Mouse (Mus musculus) layer of hippocampus, postnatal 10 days (tissue): ENCODE measurements around the gene Arl13a. TPM values are rescaled to one million over a fixed set of nuclear protein-coding genes. Genes with fewer than 3 reads are reported as not detected.
"Not testable (repeated sequence)": the region's sequence is repeated elsewhere in the genome, so short reads cannot be mapped to it uniquely, and the experiment has no call there.

Experiments
- DNase-seq, 2 experiments: peaks; one replicate each; pipeline ENCODE4 v3.0.0; 2021; ENCODE audit warnings: low spot score in 2 of 2
- long read RNA-seq: library from polyadenylated mRNA; stranded (forward); transcript quantifications from one replicate; pipeline ENCODE4 v2.0.0, GENCODE M21; 2023
- total RNA-seq, 2 experiments: library from RNA; stranded (reverse); gene quantifications; 2 replicates each; pipeline ENCODE4 v1.2.3; 2021

Arl13a gene
- total RNA-seq, result not detected
- long read RNA-seq, result 0 reads

DNA sequence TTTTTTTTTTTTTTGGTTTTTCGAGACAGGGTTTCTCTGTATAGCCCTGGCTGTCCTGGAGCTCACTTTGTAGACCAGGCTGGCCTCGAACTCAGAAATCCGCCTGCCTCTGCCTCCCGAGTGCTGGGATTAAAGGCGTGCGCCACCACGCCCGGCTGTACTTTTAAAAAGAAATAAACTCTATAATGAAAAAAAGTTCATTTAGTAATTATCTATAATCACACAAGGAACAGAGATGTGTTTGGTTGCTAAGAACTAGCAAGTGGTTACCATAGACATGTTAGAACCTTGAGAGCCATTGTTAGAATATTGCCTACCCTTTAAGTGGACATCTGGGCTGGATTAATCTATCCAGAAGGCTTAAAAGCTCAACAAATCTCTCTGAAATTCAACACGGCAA is at the start of gene Arl13a:
TSS of gene Arl13a (plus strand) at position 301 of the 400 bp plus-strand sequence.
- not testable (repeated sequence) for DNase-seq

GRCm38 (mm10) chrX:134140024-134140423 is 47.3 kb upstream of the Arl13a start:
- no peak for DNase-seq

GRCm38 (mm10) chrX:134141551-134141950 is 45.8 kb upstream of the Arl13a start:
- no peak for DNase-seq

- no peak for DNase-seq
Measured at GRCm38 (mm10) chrX:134141986-134142385, 45.3 kb upstream of the Arl13a start.

DNA sequence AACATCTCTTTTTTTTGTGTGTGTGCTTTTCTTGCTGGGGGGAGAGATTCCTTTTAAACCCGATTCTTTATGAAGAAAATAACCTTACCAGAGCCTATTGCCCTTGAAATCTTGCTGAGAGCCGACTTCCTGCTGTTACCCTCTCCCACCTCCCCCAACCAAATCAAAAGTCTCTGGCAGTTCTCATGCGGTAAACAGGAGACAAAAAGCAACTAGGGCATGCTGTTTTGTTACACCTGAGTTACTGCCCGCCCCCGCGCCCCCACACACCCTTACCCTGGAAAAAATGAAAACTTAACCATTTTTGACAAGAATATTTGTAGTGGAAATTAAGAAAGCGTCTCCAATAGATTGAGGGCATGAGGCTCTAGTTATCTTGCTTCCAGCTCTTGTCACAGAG is 29.1 kb upstream of the Arl13a start:
- no peak for DNase-seq

GRCm38 (mm10) chrX:134160442-134160841 is 26.9 kb upstream of the Arl13a start:
- no peak for DNase-seq

DNA sequence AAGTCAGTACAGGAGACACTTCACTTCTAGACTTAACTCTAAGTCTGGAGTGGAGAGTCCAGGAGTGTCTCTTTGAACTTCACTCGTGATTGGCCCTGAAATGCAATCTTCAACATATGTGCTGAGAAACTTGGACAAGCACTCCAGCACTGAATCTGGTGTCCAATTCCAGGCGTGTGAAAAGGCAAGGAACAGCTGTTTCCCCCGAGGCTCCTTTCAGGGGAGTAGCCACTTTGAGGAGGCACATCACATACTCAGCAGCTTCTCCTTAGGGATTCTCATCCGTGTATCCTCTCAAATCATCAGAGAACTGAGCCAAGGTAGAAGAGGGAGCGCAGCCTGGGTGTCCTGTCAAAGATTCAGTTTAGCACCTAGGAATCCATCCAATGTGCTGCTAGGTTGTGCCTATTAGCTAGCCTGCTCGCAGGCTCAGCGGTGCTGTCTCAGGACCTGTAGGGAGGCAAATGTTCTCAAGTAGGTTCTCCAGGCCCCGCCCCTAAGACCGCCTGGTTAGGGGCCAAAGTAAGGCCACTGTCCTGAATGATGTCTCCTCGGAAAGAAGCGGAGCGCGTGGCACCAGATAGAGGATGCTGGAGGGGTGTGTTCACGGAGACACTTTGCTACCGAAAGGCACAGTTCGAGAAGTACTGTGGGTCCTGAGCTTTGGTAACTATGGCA is 25.1 kb upstream of the Arl13a start, which contains the start of gene Xkrx:
TSS of gene Xkrx (minus strand) at position 34 of the 678 bp plus-strand sequence.
- DNase-seq, result no peak

GRCm38 (mm10) chrX:134162826-134163225 is 24.5 kb upstream of the Arl13a start:
- DNase-seq, result no peak

- no peak for DNase-seq
Measured at GRCm38 (mm10) chrX:134163484-134163883, 23.8 kb upstream of the Arl13a start.

GRCm38 (mm10) chrX:134170584-134170983 is 16.7 kb upstream of the Arl13a start:
- DNase-seq, result no peak

GRCm38 (mm10) chrX:134174699-134175098 is 12.6 kb upstream of the Arl13a start:
- DNase-seq, result no peak

GRCm38 (mm10) chrX:134208491-134208890 is 21.2 kb downstream of the Arl13a start:
- no peak for DNase-seq

DNA sequence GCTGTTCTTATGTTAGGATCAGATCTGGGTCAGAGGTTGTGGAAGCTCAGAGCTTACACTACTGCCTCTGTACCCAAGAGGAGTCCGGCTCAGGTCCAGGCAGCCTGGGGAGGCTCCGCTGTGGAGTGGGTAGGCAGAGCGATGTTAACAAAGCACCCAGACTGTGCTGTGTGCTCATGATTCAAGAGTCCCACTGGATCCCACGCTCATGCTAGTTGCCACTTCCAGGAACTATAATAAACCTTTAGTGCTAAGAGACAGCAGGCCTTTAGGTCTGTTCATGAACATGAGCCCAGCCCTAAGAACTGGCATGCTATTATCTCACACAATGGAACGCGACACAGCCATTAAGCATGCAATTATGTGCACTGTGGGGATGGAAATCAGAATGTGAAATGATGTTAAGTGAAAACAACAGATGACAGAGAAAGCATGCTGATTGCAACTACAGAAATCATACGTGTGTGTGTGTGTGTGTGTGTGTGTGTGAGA is 23.9 kb downstream of the Arl13a start:
- peak in 1 of 2 experiments; percentile 10 for DNase-seq

DNA sequence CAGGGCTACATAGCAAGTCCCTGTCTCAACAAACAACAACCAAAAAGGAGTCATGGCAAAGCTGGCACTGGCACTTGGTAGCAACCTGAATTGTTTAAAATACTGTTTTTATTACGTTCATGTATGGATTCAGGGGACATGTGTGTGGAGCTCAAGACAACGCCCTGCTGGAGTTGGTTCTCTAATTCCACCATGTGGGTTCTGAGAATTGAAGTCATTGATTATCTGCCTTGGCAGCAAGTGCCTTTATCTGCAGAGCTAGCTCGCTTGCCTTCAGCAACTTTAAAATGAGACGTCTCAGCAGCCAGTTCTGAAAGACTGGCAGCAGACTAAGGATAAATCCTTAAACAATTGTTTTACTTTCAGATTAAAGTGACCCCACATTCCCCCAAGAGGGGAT is 30.9 kb downstream of the Arl13a start:
- DNase-seq, result no peak

- no peak for DNase-seq
Measured at GRCm38 (mm10) chrX:134220618-134221017, 33.3 kb downstream of the Arl13a start.

DNA sequence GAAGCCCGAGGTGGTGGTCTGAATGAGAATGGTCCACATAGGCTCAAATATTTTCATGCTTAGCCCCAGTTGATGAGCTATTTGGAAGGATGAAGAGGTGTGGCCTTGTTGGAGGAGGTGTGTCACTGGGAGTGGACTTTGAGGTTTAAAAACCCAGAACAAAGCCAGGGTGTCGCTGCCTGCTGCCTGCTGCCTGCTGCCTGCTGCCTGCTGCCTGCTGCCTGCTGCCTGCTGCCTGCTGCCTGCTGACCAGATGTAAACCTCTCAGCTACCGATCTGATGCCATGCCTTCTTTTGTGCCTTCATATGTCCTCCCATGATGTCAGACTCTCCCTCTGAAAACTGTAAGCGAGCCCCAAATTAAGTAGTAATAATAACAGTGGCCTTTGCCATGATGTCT is 34.6 kb downstream of the Arl13a start, which contains the start of gene Nox1:
TSS of gene Nox1 (minus strand) at position 101 of the 400 bp plus-strand sequence.
- DNase-seq, result no peak

DNA sequence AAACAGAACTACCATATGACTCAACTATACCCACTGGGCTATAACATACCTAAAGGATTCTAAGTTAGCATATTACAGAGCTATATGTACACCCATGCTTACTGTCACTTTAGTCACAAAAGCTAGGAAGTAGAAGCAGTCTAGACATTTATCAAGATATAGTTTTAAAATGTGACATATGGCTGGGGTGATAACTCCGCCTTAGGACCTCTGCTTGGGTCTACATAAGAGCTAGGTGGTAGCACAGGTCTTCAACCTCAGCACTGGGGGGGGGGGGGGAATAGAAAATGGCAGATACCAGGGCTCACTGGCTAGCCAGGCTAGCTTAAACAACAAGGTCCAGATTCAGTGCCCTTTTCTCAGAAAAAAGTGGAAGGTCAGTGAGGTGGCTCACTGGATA is 45.7 kb downstream of the Arl13a start:
- DNase-seq, result no peak

DNA sequence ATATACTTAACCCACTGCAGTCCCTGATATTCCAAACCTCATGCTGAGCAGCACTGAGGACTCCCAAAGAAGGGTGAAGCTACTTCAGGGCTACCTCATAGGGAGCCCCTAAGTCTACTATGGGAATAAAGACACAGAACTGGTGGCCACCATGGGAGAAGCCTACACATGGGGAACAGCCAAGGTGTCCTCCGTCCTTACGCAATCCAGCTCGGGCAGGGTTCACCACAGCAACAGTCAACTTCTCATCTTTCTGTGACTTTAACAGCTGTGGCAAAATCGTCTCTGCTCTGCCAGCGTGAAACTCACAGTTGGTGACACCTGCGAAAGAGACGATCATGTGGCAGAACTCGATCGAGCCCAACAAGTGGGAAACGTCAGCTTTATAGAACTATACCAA is 51.0 kb downstream of the Arl13a start:
- no peak for DNase-seq

DNA sequence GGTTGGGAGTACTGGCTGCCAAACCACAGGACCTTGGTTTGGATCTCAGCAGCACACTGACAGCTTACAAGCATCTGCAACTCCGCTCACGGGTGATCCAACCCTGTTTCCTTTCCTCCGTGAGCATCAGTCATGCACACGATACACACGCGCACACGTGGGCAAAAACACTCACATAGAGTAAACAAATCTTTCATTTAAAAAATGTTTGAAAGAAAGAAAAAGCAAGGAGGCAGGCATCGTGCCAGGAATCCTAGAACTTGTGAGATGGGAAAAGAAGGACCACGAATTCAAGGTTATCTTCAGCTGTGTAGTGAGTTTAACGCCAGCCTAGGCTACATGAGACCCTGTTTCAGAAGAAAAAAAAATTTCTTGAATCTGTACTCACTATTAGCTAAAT is 58.6 kb downstream of the Arl13a start:
- no peak for DNase-seq

DNA sequence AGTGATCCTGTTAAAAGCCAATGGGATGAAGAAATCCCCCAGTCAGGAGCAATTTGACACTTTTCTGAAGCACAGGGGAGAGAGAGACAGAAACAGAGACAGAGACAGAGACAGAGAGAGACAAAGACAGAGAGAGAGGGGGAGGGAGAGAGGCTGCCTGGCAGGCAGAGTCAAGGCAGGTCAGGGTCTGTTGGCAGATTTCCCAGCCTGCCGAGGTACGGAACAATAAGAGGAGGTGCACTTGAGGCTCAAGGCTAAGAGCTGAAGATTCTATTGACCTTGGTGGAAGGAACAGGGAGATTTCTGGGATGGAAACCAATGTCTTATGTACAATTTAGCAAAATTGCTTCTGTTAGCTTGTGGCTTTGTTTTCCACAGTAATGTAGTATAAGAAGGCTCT is 60.9 kb downstream of the Arl13a start:
- no peak for DNase-seq
